11 mouse cellular contexts compared by ENCODE assay signal in the genomic region with DNA sequence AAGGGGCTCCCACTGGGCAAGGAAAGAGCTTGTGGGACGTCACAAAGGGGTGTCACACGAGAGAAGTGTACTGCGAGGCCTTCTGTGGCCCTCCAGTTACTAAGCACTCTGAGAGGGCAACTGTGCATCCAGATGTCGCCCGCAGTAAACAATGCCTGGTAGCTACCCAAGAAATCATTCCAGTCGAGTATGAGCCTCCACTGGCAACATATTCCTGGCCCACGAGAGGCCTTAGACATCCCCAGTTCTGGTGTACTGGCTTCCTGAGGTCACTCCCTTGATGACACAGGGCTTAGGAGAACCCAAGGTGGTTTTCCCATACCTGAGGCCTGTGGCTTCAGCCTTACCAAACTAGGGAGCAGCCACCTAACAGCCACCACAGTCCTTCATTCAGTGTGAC. TPM values are rescaled to one million over a fixed set of nuclear protein-coding genes. Genes with fewer than 3 reads are reported as not detected.
DNase-seq lines count a peak whose midpoint lies in the region; ATAC-seq and TF ChIP-seq lines count a peak whose summit lies in the region.
"Had no signal": no experiment of that assay in that cellular context is flagged by ENCODE, and none has a peak within 500 bp of the region (broad histone marks: within the 10 kb centered on the region; RNA-seq: fewer than 3 reads in every experiment).

No protein-coding gene starts in this region.

- H3K36me3 ChIP-seq in kidney, adult 2 months (ENCODE audit: control insufficient read depth, insufficient read depth, low read length), result no peaks in the 10 kb centered on the region
- peaks cover 39% of the 10 kb centered on the region; the same call in 1 of the 2 replicates for H3K36me3 ChIP-seq in embryonic facial prominence, embryonic 14.5 days (ENCODE audit: control insufficient read depth, insufficient read depth, low read length)
- H3K36me3 ChIP-seq in limb, embryonic 13.5 days, result peaks cover 36% of the 10 kb centered on the region

- ATAC-seq in embryonic facial prominence, embryonic 14.5 days (ENCODE audit: low read depth), result no peak
- no peak for ATAC-seq in limb, embryonic 13.5 days (ENCODE audit: low FRiP score, low read depth)

- no peak overlapping the region for H3K9ac ChIP-seq in embryonic facial prominence, embryonic 14.5 days (ENCODE audit: low read depth, low read length)
- H3K9ac ChIP-seq in limb, embryonic 13.5 days, result peak overlapping the region; percentile 48; the same call in 1 of the 2 replicates
- H3K9ac ChIP-seq: embryonic facial prominence, embryonic 12.5 days; liver, embryonic 15.5 days had no signal

- no peaks in the 10 kb centered on the region for H3K27me3 ChIP-seq in cerebellum, adult 2 months (ENCODE audit: control insufficient read depth, insufficient read depth, low read length)
- H3K27me3 ChIP-seq in kidney, adult 2 months (replicated peaks; ENCODE audit: control insufficient read depth, insufficient read depth, low read length), result no peaks in the 10 kb centered on the region
- H3K27me3 ChIP-seq in embryonic facial prominence, embryonic 14.5 days (replicated peaks; ENCODE audit: control insufficient read depth, insufficient read depth, low read length), result no peaks in the 10 kb centered on the region
- H3K27me3 ChIP-seq in limb, embryonic 13.5 days, result no peaks in the 10 kb centered on the region
- H3K27me3 ChIP-seq: embryonic facial prominence, embryonic 12.5 days; liver, embryonic 15.5 days had no signal

- H3K4me1 ChIP-seq in cerebellum, adult 2 months (ENCODE audit: control insufficient read depth, insufficient read depth, low read length), result peaks cover 44% of the 10 kb centered on the region
- H3K4me1 ChIP-seq in kidney, adult 2 months (ENCODE audit: control insufficient read depth, insufficient read depth, low read length), result peaks cover 36% of the 10 kb centered on the region
- peaks cover 15% of the 10 kb centered on the region for H3K4me1 ChIP-seq in embryonic facial prominence, embryonic 14.5 days (ENCODE audit: control insufficient read depth, insufficient read depth, low read length)
- peaks cover 31% of the 10 kb centered on the region for H3K4me1 ChIP-seq in limb, embryonic 13.5 days

- H3K9me3 ChIP-seq in embryonic facial prominence, embryonic 14.5 days (ENCODE audit: control insufficient read depth, low read length), result no peaks in the 10 kb centered on the region
- no peaks in the 10 kb centered on the region for H3K9me3 ChIP-seq in limb, embryonic 13.5 days
- H3K9me3 ChIP-seq: embryonic facial prominence, embryonic 12.5 days; G1E; liver, embryonic 15.5 days had no signal

- H3K27ac ChIP-seq in cerebellum, adult 2 months (ENCODE audit: insufficient read depth, low read length), result peak overlapping the region; percentile 57
- H3K27ac ChIP-seq in kidney, adult 2 months (ENCODE audit: insufficient read depth, low read depth, low read length), result peak overlapping the region; percentile 44
- H3K27ac ChIP-seq in embryonic facial prominence, embryonic 14.5 days (replicated peaks; ENCODE audit: low read depth, low read length), result 0 out of 2 replicates have a peak overlapping the region, but pooled peaks have one; percentile 3
- peak overlapping the region; percentile 3; the same call in 1 of the 2 replicates for H3K27ac ChIP-seq in limb, embryonic 13.5 days
- H3K27ac ChIP-seq: liver, embryonic 15.5 days had no signal

- DNase-seq in cerebellum, adult 2 months, result no peak
- no peak for DNase-seq in cerebellum, postnatal 25 days
- DNase-seq in kidney, adult 2 months, result no peak
- DNase-seq in kidney, postnatal 36 days, result no peak
- no peak for DNase-seq in embryonic facial prominence, embryonic 14.5 days (ENCODE audit: low spot score)
- DNase-seq in ovary, postnatal 14 days (ENCODE audit: low spot score), result no peak
- no peak for DNase-seq in left cerebral cortex, adult 9 months (ENCODE audit: low spot score in 2 of 2)

- no peak overlapping the region for H3K4me2 ChIP-seq in embryonic facial prominence, embryonic 14.5 days (ENCODE audit: low read depth, low read length)
- no peak overlapping the region for H3K4me2 ChIP-seq in limb, embryonic 13.5 days (replicated peaks)
- H3K4me2 ChIP-seq: embryonic facial prominence, embryonic 12.5 days; liver, embryonic 15.5 days had no signal

- H3K4me3 ChIP-seq in cerebellum, adult 2 months (replicated peaks; ENCODE audit: insufficient read depth, low read depth, low read length), result no peak overlapping the region
- no peak overlapping the region for H3K4me3 ChIP-seq in kidney, adult 2 months (ENCODE audit: insufficient read depth, low read depth, low read length)
- H3K4me3 ChIP-seq in embryonic facial prominence, embryonic 14.5 days (ENCODE audit: low read depth, low read length), result no peak overlapping the region
- no peak overlapping the region for H3K4me3 ChIP-seq in limb, embryonic 13.5 days
- H3K4me3 ChIP-seq: embryonic facial prominence, embryonic 12.5 days; liver, embryonic 15.5 days had no signal

- 39% methylated on average over 7 of the region's 7 CpGs for WGBS in cerebellum, adult 2 months
- WGBS in kidney, adult 2 months, result 59% methylated on average over 7 of the region's 7 CpGs
- WGBS in embryonic facial prominence, embryonic 14.5 days, result 76% methylated on average over 7 of the region's 7 CpGs
- 66% methylated on average over 7 of the region's 7 CpGs for WGBS in limb, embryonic 13.5 days

- TF ChIP-seq POLR2A in cerebellum, adult 2 months (IDR thresholded peaks at IDR 0.05; ENCODE audit: borderline replicate concordance, insufficient read depth, low read length), result no peak
- TF ChIP-seq POLR2A in kidney, adult 2 months (IDR thresholded peaks at IDR 0.05; ENCODE audit: low read depth, low read length), result no peak

- TF ChIP-seq CTCF in cerebellum, adult 2 months (IDR thresholded peaks at IDR 0.05; ENCODE audit: borderline replicate concordance, insufficient read depth, low read depth, low read length), result no peak
- TF ChIP-seq CTCF in kidney, adult 2 months (conservative IDR thresholded peaks at IDR 0.05; ENCODE audit: insufficient read depth, insufficient read length, low read depth, low read length), result no peak

RNA-seq across cellular contexts. Expression of a gene that starts 31.4 kb away (rescaled TPM):
- 38.3 and 40.9 TPM in 2 replicates for polyA plus RNA-seq in cerebellum, adult 2 months (2012; rRNA removed)
- 41.6 and 45.4 TPM in 2 replicates for polyA plus RNA-seq in kidney, adult 2 months (2012; rRNA removed)
- 30.8 and 31.7 TPM in 2 replicates for polyA plus RNA-seq in embryonic facial prominence, embryonic 14.5 days (2014; fragmentation: Nextera tagmentation; extraction: Ambion mirVana)
- polyA plus RNA-seq in limb, embryonic 13.5 days (2015; fragmentation: Nextera tagmentation; extraction: Ambion mirVana), result 32.6 and 34.8 TPM in 2 replicates

RNA-seq across cellular contexts. Expression of a gene that starts 34.6 kb away (rescaled TPM):
- 129 and 133 TPM in 2 replicates for polyA plus RNA-seq in cerebellum, adult 2 months (2012; rRNA removed)
- 182 and 203 TPM in 2 replicates for polyA plus RNA-seq in kidney, adult 2 months (2012; rRNA removed)
- 37.5 and 41.9 TPM in 2 replicates for polyA plus RNA-seq in embryonic facial prominence, embryonic 14.5 days (2014; fragmentation: Nextera tagmentation; extraction: Ambion mirVana)
- 39.5 and 41.7 TPM in 2 replicates for polyA plus RNA-seq in limb, embryonic 13.5 days (2015; fragmentation: Nextera tagmentation; extraction: Ambion mirVana)

RNA-seq across cellular contexts. Expression of a gene that starts 45.1 kb away (rescaled TPM):
- 35.0 and 36.5 TPM in 2 replicates for polyA plus RNA-seq in cerebellum, adult 2 months (2012; rRNA removed)
- 136 and 184 TPM in 2 replicates for polyA plus RNA-seq in kidney, adult 2 months (2012; rRNA removed)
- polyA plus RNA-seq in embryonic facial prominence, embryonic 14.5 days (2014; fragmentation: Nextera tagmentation; extraction: Ambion mirVana), result 8.0 and 8.3 TPM in 2 replicates
- polyA plus RNA-seq in limb, embryonic 13.5 days (2015; fragmentation: Nextera tagmentation; extraction: Ambion mirVana), result 10.9 and 11.2 TPM in 2 replicates

Comparison
In these comparisons a context has a peak if more than half of its experiments do, and no peak if none do; other contexts are left out.
1. H3K27ac ChIP-seq: peak in every context shown above with its lines; median percentile 57 in cerebellum, adult 2 months; 44 in kidney, adult 2 months; 3 in embryonic facial prominence, embryonic 14.5 days; 3 in limb, embryonic 13.5 days.